Mouse (Mus musculus) G1E-ER4 (cell line): Measurements from ENCODE around the gene Cx3cr1. TPM values are rescaled to one million over a fixed set of nuclear protein-coding genes. Genes with fewer than 3 reads are reported as not detected.

ENCODE experiments used
- GATA1 ChIP-seq: IDR thresholded peaks from one replicate; pipeline ENCODE4 v1.8.0; 2012; ENCODE audit warnings: low read length, inconsistent platforms
- polyA plus RNA-seq: library from polyadenylated mRNA; stranded (reverse); fragments of >175 nt; gene quantifications from 2 replicates; pipeline ENCODE4 v1.2.3, GENCODE M21; 2012

Cx3cr1 gene
- polyA plus RNA-seq, 1 experiment, result not detected

DNA sequence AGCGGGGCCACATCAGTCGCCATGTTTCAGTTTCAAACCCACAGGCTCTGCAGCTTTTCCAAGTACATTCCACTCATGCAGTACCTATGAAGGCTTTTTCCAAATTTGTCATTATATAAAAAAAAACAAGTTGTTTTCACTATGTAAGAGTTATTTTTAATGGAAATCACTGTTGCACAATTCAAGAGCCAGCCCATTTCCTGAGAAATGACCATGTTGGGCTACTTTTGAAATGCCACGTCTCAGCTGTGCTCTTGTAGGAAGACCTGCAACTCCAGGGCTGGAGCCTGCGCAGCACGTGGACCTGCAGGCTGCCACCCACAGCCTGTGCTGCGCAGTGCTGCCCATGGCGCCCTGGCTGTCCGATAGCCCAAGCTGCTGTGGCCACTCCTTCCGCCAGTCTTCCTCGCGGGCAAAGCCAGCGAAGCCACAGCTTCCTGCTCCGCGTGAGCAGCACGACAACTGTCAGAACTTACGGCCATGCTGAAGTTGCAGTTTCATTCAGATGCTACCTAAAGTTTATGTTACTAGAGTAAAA is 144.5 kb downstream of the Cx3cr1 start:
- TF ChIP-seq GATA1, result no peak

DNA sequence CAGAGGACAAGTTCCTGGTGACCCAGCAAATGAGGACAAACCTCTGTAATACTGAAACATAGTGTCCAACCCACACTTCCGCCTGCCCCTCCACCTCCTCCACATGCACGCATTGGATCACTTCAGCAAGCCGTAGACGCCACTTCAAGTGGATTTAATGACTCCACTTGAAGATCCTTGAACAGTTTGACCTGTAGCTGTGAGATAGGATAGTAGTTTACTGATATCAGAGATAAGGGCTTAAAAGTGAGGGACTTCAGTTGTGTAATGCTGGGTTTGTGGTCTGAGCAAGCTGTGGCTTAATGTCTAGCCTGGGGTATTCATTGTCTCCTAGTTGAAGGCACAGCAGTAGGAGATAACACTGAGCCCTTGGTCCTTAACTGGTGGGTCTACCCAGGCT is 146.2 kb downstream of the Cx3cr1 start:
- peak; percentile 13 for TF ChIP-seq GATA1

DNA sequence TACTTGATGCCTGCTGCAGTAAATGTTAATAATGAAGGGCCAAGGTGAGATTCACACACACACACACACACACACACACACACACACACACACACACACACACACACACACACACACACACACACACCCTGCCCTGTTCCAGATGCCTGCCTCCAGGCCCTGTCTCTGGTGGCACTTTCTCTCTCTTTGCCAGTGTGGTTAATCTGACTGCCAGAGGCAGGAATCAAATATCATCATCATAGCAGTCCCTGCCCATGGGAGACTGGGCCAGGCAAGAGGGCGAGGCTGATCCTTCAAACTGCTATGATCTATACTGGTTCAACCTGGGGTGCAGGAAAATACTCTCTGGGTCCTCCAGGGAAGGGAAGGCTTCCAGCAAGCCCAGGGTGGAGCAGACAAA is 149.8 kb downstream of the Cx3cr1 start:
- TF ChIP-seq GATA1, result no peak

DNA sequence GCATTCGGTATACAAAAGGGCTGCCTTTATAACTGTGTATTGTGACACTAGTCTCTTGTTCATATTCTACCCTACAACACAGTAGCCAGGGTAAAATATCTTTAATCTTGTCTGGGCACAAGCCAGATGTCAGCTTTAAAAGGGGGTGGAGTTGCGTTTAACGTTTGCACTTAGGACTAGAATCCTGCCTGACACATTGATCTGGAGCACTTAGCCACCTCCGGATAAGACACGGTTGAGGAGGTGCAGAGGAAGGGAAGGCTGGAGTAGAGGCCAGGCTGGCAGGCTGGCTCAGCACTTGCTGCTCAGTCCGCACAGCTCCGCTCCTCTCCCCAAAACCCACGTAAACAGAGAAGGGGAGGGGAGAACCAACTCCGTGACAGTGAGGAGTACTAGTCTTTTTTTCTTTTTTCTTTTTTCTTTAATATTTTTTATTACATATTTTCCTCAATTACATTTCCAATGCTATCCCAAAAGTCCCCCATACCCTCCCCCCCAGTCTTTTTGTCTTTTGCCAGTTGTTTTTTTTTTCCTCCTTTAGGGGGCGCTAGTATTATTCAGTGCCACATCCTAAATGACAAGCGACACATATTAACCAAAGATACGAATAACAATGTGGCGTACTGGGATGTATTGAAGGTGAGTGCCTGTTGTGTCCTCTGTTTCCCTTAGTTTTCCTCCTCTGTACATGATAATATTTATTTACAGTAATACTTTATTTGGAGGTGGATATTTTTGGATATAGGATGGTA is 156.4 kb downstream of the Cx3cr1 start:
- no peak for TF ChIP-seq GATA1

DNA sequence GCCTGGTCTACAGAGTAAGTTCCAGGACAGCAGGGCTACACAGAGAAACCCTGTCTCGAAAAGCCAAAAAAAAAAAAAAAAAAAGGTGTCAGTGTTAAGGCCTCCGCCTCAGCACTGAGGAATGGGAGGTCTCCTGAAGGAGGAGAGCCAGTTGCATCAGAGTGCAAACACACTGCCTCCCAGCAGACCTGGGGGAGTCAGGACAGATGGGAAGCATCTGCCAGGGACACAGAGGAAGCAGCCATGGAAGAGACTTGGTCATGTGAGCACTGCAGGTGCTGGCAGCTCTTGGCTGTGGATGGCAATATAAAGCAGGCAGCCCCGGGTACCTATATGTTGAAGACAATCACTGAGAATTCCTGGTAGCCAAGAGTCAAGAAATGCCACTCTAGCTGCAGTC is 159.7 kb downstream of the Cx3cr1 start:
- TF ChIP-seq GATA1, result no peak

DNA sequence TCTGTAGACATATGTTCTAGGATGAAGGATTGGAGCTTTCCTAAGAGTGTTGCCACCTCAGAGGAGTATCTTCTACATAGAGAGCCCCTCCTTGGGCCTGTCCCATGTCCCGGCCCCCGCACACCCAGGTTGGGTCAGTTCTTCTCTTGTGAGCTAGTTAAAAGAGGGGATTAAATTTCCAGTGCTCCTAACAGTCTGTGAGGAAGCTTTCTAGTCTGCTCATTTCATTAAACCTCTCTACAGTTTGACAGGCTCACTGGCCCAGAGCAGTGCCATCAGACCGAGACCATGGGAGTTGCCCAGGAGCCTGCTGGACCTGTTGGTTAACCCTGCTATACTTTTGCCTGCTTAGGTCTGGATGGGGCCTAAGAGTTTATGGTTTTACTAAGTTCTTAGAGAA is 161.0 kb downstream of the Cx3cr1 start:
- TF ChIP-seq GATA1, result no peak

DNA sequence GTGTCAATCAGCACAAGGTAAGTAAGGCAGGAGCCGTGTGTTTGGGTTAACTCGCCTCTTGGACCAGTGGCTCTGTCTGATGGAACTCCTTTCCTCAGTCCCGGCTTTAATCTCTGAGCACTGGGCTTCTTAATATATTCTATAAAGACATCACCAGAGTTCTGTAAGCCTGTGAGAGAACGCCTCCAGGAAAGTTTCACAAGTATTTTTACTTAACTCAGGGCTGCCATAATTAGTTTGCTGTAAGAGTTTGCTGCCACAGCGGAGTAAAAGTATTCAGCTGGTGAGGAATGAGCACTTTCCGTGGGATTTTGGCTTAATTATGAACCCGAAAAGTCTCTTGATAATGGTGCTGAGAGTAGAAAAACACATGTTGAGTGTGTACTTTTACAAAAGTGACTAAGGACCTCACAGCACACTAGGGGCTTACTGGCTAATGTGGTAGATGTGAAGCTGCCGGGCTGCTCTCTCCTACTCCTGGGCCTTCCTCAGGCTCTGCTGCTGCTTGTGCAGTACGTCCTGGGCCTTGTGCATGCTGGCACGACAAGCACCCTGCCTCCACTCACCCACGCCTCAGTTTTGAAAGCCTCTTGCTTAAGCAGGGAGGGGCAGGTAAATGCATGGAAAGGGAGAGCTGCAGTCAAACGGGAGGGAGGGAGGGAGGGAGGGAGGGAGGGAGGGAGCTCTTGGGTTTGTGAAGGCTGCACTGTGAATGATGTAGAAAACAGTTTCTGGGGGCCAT is 167.1 kb downstream of the Cx3cr1 start:
- TF ChIP-seq GATA1, result no peak

DNA sequence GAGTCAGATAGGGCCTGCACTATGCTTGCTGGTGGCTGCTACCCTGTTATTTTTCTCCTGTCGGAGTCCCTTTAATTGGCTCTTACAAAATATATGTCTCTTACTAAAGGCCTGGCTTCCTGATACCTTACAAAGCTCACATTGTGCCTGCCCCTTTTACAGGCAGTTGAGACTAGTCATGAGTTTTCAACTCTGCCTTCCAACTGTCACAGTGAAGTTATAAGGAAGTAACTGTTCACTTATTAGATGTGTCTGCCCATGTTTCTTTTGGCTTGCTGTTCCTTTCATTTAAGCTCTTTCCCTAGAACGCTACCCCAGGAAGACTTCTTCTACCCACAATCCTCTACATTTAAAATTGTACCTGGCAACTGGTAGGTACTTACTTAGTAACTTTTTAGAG is 170.2 kb downstream of the Cx3cr1 start:
- no peak for TF ChIP-seq GATA1

DNA sequence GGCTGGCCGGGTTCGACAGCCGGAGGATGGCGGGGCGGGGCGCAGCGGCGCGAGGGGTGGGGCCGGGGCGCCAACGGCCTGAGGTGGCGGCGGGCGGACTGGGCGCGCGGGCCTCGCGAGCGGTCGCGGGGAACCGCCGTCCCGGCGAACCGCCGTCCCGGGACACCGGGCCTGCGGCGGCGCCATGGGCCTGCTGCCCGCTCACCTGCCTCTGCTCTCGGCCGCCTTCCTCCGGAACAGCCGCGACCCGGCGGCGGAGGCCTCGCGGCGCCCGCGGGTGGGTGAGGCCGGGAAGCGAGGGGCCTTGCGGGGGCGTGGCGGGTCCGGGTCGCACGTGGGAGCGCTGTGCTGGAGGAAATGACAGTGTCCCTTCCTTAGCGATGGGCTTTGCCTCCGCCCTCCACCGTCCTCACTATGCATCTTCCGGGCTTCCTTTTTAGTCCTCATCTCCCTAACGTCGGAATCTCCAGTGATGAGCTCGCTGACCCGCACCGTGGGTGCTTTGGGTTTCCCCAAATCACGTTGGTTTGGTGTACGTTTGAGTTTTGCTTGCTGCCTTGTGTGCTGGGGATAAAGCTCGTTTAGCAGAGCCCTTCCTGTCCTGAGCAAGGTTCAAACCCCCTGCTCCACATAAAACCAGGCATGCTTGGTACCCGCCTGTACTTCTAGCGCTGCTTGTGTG is 174.5 kb downstream of the Cx3cr1 start:
- TF ChIP-seq GATA1, result no peak

DNA sequence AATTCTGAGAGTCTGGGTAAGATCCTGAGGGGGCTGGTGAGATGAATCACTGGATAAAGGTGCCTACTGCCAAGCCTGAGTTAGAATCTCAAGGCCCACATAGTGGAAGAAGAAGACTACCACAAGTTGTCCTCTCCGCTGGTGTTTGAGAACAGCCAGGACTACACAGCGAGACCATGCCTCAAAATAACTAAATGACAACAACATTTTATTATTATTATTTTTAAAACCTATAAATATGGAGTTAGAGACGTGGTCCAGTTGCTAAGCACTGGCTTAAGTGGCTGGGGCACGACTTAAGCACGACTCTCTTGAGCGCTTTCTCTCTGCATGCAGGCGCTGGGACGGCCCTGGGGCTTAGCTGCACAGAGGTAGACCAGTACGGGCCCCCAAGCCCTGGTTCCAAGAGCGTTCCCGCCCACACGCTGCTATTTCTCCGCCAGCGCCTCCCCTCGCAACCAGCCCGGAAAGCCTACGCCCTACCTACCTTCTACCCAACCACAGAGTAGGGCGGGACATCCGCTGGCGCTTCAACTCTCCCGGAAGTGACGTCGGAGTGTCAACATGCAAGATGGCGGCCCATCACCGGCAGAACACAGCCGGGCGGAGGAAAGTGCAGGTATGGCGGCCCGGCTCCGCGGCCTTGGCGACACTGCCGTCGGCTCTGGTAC is 175.2 kb downstream of the Cx3cr1 start, which contains the start of gene Wdr48:
TSS of gene Wdr48 (plus strand) at position 540 of the 671 bp plus-strand sequence.
- no peak for TF ChIP-seq GATA1

DNA sequence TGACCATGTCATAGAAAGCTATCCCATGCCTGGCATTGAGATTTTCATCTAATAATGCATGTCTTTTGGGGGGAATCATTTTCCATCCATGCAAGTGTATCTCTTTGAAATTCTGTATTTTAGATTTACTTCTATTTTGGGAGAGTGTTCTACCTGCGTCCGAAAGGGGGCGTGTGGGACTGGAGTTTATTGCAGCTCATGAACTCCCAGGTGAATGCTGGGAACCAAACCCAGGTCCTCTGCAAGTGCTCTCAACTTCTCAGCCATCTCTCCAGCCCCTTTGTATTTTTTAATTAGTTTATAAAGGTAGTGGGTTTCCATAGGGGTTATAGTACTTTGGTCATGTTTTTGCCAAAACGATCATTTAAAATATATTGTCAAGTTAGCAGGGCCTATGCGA is 175.8 kb downstream of the Cx3cr1 start:
- no peak for TF ChIP-seq GATA1

DNA sequence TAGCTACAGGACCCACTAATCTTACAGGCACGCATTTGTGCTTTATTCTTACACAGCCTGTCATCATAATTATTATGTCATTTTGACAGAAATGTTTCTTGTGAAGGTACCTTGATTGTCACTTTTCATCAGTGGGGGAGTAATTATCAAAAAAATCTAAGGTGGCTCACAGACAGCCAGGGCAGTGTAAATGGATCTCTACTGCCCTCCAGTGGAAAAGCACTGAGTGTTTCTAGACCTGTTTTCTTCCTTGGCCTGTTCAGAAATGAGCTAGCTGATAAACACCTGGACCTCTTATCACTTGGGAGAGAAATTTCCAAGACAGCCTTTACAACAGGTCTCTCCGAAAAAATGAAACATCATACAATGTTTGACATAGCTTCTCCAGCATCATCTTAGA is 179.0 kb downstream of the Cx3cr1 start:
- no peak for TF ChIP-seq GATA1

DNA sequence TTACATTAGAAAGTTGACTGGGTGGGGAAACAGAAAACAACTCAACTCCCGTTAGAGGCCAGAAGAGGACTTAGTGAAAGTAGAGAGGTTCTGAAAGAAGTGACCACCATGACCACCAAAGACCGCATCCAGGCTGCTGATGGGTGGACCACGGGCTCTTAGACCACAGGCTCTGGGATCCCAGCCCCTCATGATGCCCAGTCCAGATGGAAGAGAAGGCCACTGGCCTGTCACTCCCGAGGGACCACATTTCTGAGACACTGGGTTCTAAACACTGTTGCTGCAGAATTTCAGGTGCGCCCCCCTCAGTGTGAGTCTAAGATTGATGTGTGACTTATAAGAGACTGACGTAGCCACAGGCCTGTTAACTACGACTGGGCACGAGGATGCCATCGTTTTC is 180.2 kb downstream of the Cx3cr1 start:
- TF ChIP-seq GATA1, result no peak

DNA sequence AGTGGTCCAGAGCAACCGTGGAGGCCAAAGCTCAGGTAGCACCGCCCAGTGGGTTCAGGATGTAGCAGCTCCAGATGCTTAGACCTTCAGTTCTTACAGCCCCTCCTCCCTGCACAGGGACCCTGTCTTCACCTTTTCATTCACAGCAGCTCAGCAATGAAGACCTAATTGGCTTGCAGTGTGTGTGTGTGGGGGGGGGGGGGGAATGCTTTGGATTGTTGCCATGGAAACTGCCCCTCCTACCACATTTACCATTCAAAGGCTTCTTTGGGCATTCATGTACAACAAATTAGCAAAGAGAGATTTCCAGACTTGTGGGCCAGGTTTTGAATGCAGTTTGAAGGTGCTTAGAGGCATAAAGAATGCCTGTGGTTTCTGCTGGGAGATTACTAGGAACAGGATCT is 180.8 kb downstream of the Cx3cr1 start:
- TF ChIP-seq GATA1, result no peak

DNA sequence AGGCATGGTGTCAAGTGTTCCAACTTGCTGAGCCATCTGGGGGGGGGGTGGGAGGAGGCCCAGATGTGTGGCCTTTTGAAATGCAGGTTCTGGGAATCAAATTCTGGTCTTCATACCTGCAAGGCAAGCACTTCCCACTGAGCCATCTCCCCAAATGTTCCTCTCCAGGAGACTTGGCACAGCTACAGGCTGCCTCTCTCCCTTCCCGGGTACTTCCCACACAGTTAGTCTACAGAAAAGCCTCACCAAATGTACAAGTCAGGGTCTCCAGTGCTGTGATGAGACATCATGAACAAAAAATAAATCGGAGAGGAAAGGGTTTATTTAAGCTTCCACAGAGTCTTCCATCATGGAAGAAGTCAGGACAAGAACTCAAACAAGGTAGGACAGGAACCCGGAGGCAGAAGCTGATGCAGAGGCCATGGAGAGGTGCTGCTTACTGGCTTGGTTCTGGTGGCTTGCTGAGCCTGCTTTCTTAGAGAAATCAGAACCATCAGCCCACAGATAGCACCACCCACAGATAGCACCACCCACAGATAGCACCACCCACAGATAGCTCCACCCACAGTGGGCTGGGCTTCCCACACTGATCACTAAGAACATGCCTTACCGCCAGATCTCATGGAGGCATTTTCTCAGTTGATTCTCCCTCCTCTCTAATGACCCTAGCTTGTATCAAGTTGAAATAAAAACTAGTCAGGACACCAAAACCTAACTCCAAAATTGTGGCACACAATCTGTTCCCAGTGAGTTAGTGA is 182.4 kb downstream of the Cx3cr1 start:
- no peak for TF ChIP-seq GATA1
